Mouse (Mus musculus) neural tube, embryonic 15.5 days (tissue): ENCODE measurements at regions not wholly inside any gene's neighbourhood (a gene's known extent, or its start where the extent isn't known, plus 50 kb on each side); places are given as distances from the start of the nearest gene placed in this dataset.

Experiments
- ATAC-seq: fragments of 200-750 bp; cut with Nextera tagmentation; 2 replicates; pipeline ENCODE4 v1.8.0; 2017; ENCODE audit warnings: mild to moderate bottlenecking, moderate TSS enrichment, moderate library complexity; ENCODE audit not compliant: low FRiP score
- H3K27ac ChIP-seq: fragments of 300-500 bp; sonication (generic); replicated peaks from 2 replicates; pipeline ENCODE4 v1.5.1; 2015; ENCODE audit warnings: mild to moderate bottlenecking, inconsistent platforms
- H3K27me3 ChIP-seq: fragments of 300-500 bp; sonication (generic); replicated peaks from 2 replicates; pipeline ENCODE4 v1.6.1; 2015; ENCODE audit warnings: inconsistent platforms
- H3K36me3 ChIP-seq: fragments of 300-500 bp; sonication (generic); 2 replicates; pipeline ENCODE4 v1.6.1; 2015; ENCODE audit warnings: inconsistent platforms
- H3K4me1 ChIP-seq: fragments of 300-500 bp; sonication (generic); 2 replicates; pipeline ENCODE4 v1.6.1; 2015; ENCODE audit warnings: inconsistent platforms
- H3K4me2 ChIP-seq: fragments of 300-500 bp; sonication (generic); 2 replicates; pipeline ENCODE4 v1.6.1; 2015; ENCODE audit warnings: inconsistent platforms, mild to moderate bottlenecking, moderate library complexity
- H3K4me3 ChIP-seq: fragments of 300-500 bp; sonication (generic); replicated peaks from 2 replicates; pipeline ENCODE4 v1.5.1; 2015; ENCODE audit warnings: mild to moderate bottlenecking, inconsistent platforms
- H3K9ac ChIP-seq: fragments of 300-500 bp; sonication (generic); replicated peaks from 2 replicates; pipeline ENCODE4 v1.6.1; 2015; ENCODE audit warnings: mild to moderate bottlenecking, inconsistent platforms
- H3K9me3 ChIP-seq: fragments of 300-500 bp; sonication (generic); replicated peaks from 2 replicates; pipeline ENCODE4 v1.6.1; 2016; ENCODE audit warnings: inconsistent platforms
- WGBS: fragments of 180-500 bp; shearing (Covaris S2); methylation state at CpG from one replicate; pipeline ENCODE4 v1.1.7; 2015; ENCODE audit warnings: mixed read lengths; 5-methylcytosine and 5-hydroxymethylcytosine counted together

GRCm38 (mm10) chr10:70766450-70766849 lies 110.7 kb upstream of the Phyhipl start:
- H3K27me3 ChIP-seq, result no peaks in the 10 kb centered on the region
- peaks cover 9% of the 10 kb centered on the region; the same call in 1 of the 2 replicates for H3K4me1 ChIP-seq
- ATAC-seq, result no peak
- no peaks in the 10 kb centered on the region for H3K36me3 ChIP-seq
- no peaks in the 10 kb centered on the region for H3K9me3 ChIP-seq
- H3K27ac ChIP-seq, result no peak overlapping the region
- no peak overlapping the region for H3K4me3 ChIP-seq
- no peak overlapping the region for H3K4me2 ChIP-seq
- 11% methylated on average over 8 of the region's 8 CpGs for WGBS
- H3K9ac ChIP-seq, result no peak overlapping the region

GRCm38 (mm10) chr10:70763206-70763605 lies 107.4 kb upstream of the Phyhipl start:
- ATAC-seq, result no peak
- 53% methylated on average over 7 of the region's 7 CpGs for WGBS
- H3K9me3 ChIP-seq, result no peaks in the 10 kb centered on the region
- H3K36me3 ChIP-seq, result no peaks in the 10 kb centered on the region
- no peak overlapping the region for H3K4me3 ChIP-seq
- peaks cover 9% of the 10 kb centered on the region; the same call in 1 of the 2 replicates for H3K4me1 ChIP-seq
- H3K27me3 ChIP-seq, result no peaks in the 10 kb centered on the region
- no peak overlapping the region for H3K9ac ChIP-seq
- H3K27ac ChIP-seq, result no peak overlapping the region
- H3K4me2 ChIP-seq, result no peak overlapping the region

- no peak for ATAC-seq
- no peaks in the 10 kb centered on the region for H3K9me3 ChIP-seq
- 0 out of 2 replicates have a peak, but pooled peaks cover 3% of the 10 kb centered on the region for H3K4me1 ChIP-seq
- no peak overlapping the region for H3K27ac ChIP-seq
- 86% methylated on average over 7 of the region's 7 CpGs for WGBS
- no peaks in the 10 kb centered on the region for H3K27me3 ChIP-seq
- H3K4me2 ChIP-seq, result no peak overlapping the region
- H3K4me3 ChIP-seq, result no peak overlapping the region
- no peak overlapping the region for H3K9ac ChIP-seq
- H3K36me3 ChIP-seq, result no peaks in the 10 kb centered on the region
Observed at GRCm38 (mm10) chr10:70759686-70760085, 103.9 kb upstream of the Phyhipl start.

GRCm38 (mm10) chr10:70751771-70752170 lies 96.0 kb upstream of the Phyhipl start:
- 49% methylated on average over 8 of the region's 8 CpGs for WGBS
- no peaks in the 10 kb centered on the region for H3K4me1 ChIP-seq
- ATAC-seq, result no peak
- H3K4me2 ChIP-seq, result no peak overlapping the region
- no peak overlapping the region for H3K27ac ChIP-seq
- no peaks in the 10 kb centered on the region for H3K9me3 ChIP-seq
- no peak overlapping the region for H3K4me3 ChIP-seq
- H3K36me3 ChIP-seq, result no peaks in the 10 kb centered on the region
- H3K27me3 ChIP-seq, result no peaks in the 10 kb centered on the region
- no peak overlapping the region for H3K9ac ChIP-seq

DNA sequence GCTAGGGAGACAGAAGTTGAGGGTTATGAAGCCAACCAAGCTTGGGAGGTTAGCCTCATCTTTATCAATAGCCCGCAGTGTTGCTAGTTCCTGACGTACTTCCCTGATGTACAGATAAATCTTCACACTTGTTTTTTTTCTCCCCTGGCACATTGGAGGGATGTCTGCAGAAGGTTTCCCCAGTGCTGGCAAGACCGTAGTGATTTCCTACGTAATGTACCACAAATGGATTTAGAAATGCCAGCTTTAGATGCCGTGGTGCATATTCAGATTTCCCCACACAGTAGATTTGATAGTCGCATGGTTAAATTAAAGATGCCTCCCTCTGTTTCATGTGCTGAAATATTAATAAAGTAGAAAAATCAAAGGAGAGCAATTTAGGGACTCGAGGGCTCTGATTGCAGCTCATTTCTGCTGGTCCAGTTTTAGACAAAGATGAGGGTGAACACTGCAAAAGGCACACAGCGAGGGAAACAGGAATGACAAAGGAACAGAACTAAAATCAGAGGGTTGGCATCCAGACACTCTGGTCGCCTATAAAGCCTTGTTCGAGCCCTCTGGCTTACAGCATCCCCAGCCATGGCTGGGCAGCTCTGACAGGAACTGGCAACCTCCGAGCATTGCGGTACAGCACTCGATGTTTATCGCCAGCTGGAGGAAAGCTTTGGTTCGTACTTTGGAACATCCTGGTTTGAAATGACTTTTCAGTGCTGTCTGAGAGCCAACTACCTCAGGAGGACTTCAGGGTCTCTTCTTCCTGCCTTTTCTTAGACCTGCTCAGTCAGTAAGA lies 94.8 kb upstream of the Phyhipl start:
- H3K9me3 ChIP-seq, result no peaks in the 10 kb centered on the region
- ATAC-seq, result no peak
- no peaks in the 10 kb centered on the region for H3K4me1 ChIP-seq
- H3K27me3 ChIP-seq, result no peaks in the 10 kb centered on the region
- no peak overlapping the region for H3K9ac ChIP-seq
- no peaks in the 10 kb centered on the region for H3K36me3 ChIP-seq
- H3K4me2 ChIP-seq, result no peak overlapping the region
- H3K4me3 ChIP-seq, result no peak overlapping the region
- H3K27ac ChIP-seq, result no peak overlapping the region
- WGBS, result 81% methylated on average over 15 of the region's 15 CpGs

GRCm38 (mm10) chr10:70746612-70747011 lies 90.8 kb upstream of the Phyhipl start:
- 86% methylated on average over 4 of the region's 4 CpGs for WGBS
- H3K27me3 ChIP-seq, result no peaks in the 10 kb centered on the region
- no peak overlapping the region for H3K9ac ChIP-seq
- no peak overlapping the region for H3K4me2 ChIP-seq
- no peak overlapping the region for H3K27ac ChIP-seq
- ATAC-seq, result no peak
- no peaks in the 10 kb centered on the region for H3K9me3 ChIP-seq
- H3K36me3 ChIP-seq, result no peaks in the 10 kb centered on the region
- H3K4me3 ChIP-seq, result no peak overlapping the region
- H3K4me1 ChIP-seq, result no peaks in the 10 kb centered on the region

GRCm38 (mm10) chr10:70741909-70742308 lies 86.1 kb upstream of the Phyhipl start:
- H3K4me3 ChIP-seq, result no peak overlapping the region
- H3K9me3 ChIP-seq, result no peaks in the 10 kb centered on the region
- H3K9ac ChIP-seq, result no peak overlapping the region
- no peaks in the 10 kb centered on the region for H3K27me3 ChIP-seq
- no peak for ATAC-seq
- H3K4me2 ChIP-seq, result no peak overlapping the region
- H3K4me1 ChIP-seq, result no peaks in the 10 kb centered on the region
- H3K36me3 ChIP-seq, result no peaks in the 10 kb centered on the region
- H3K27ac ChIP-seq, result no peak overlapping the region

GRCm38 (mm10) chr10:70740095-70740494 lies 84.3 kb upstream of the Phyhipl start:
- Histone ChIP-seq H3K9me3 (no peaks in the 10 kb centered on the region), H3K4me2 (no peak overlapping the region), H3K9ac (no peak overlapping the region), H3K4me3 (no peak overlapping the region), H3K27me3 (no peaks in the 10 kb centered on the region), H3K27ac (no peak overlapping the region), H3K4me1 (no peaks in the 10 kb centered on the region), H3K36me3 (no peaks in the 10 kb centered on the region)
- 81% methylated on average over 4 of the region's 4 CpGs for WGBS
- no peak for ATAC-seq

DNA sequence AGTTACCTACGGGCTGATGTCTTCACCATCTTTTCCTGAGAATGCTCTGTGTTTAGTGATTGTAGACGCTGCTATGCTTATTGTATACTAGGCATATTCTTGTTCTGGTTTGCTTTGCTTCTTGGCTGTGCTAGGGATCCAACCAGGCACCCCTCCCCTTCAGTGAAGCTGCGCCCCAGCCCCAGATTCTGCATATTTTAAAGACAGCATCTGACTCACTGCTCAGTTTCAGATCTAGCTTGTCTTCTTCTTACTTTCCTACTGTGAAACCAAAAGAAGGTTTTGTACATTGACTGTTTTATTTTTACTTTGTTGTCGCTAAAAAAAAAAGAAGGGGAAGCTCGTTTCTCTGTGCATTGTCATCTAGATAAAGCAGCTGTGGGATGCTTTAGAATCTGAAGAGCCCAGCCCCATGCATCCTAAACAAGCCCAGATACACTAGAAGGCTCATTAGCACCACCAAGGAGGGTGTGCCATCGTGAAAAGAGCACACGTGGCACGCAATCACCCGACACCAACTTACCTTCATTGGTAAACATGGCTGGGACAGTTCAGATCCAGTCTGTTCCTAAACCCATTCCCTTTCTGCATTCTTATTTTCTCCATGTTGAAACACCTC lies 83.7 kb upstream of the Phyhipl start:
- Histone ChIP-seq H3K4me3 (no peak overlapping the region), H3K4me1 (no peaks in the 10 kb centered on the region), H3K4me2 (no peak overlapping the region), H3K9me3 (no peaks in the 10 kb centered on the region), H3K27me3 (no peaks in the 10 kb centered on the region), H3K27ac (no peak overlapping the region), H3K9ac (no peak overlapping the region), H3K36me3 (no peaks in the 10 kb centered on the region)
- WGBS, result 68% methylated on average over 9 of the region's 9 CpGs
- ATAC-seq, result no peak

DNA sequence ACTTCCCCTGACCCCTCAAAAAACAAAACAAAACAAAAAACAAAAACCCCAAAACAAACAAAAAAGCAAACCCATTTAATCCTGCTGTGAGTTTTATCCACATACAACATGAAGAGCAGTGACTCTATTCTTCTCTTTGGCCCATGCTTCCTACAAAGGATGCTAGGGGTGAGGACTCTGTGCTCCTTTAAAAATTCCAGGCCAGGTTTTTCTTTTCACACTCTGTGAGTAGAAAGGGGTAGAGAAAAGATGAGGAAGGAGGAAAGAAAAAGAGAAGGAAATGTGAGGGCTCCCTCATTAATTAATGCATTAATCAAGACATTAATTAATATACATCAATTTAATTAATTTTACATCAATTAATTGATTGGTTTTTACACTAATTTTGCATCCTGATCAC lies 82.9 kb upstream of the Phyhipl start:
- ATAC-seq, result no peak
- H3K36me3 ChIP-seq, result no peaks in the 10 kb centered on the region
- no peak overlapping the region for H3K9ac ChIP-seq
- H3K4me2 ChIP-seq, result no peak overlapping the region
- H3K4me3 ChIP-seq, result no peak overlapping the region
- no peak overlapping the region for H3K27ac ChIP-seq
- H3K4me1 ChIP-seq, result no peaks in the 10 kb centered on the region
- H3K27me3 ChIP-seq, result no peaks in the 10 kb centered on the region
- no peaks in the 10 kb centered on the region for H3K9me3 ChIP-seq

- Histone ChIP-seq H3K27me3 (no peaks in the 10 kb centered on the region), H3K9me3 (no peaks in the 10 kb centered on the region), H3K4me2 (no peak overlapping the region), H3K36me3 (no peaks in the 10 kb centered on the region), H3K9ac (no peak overlapping the region), H3K27ac (no peak overlapping the region), H3K4me1 (no peaks in the 10 kb centered on the region), H3K4me3 (no peak overlapping the region)
- 71% methylated on average over 12 of the region's 12 CpGs for WGBS
- no peak for ATAC-seq
Observed at GRCm38 (mm10) chr10:70733956-70734355, 78.2 kb upstream of the Phyhipl start.

- Histone ChIP-seq H3K27ac (no peak overlapping the region), H3K36me3 (no peaks in the 10 kb centered on the region), H3K27me3 (no peaks in the 10 kb centered on the region), H3K4me3 (no peak overlapping the region), H3K9me3 (no peaks in the 10 kb centered on the region), H3K9ac (no peak overlapping the region), H3K4me1 (no peaks in the 10 kb centered on the region), H3K4me2 (no peak overlapping the region)
- 73% methylated on average over 7 of the region's 7 CpGs for WGBS
- no peak for ATAC-seq
Observed at GRCm38 (mm10) chr10:70733478-70733877, 77.7 kb upstream of the Phyhipl start.
